Mouse (Mus musculus) neural tube, embryonic 15.5 days (tissue): ENCODE results near the gene Cbx8. TPM values are rescaled to one million over a fixed set of nuclear protein-coding genes. Genes with fewer than 3 reads are reported as not detected.

Experiments
- ATAC-seq: fragments of 200-750 bp; cut with Nextera tagmentation; 2 replicates; pipeline ENCODE4 v1.8.0; 2017; ENCODE audit warnings: mild to moderate bottlenecking, moderate TSS enrichment, moderate library complexity; ENCODE audit not compliant: low FRiP score
- H3K27ac ChIP-seq: fragments of 300-500 bp; sonication (generic); replicated peaks from 2 replicates; pipeline ENCODE4 v1.5.1; 2015; ENCODE audit warnings: mild to moderate bottlenecking, inconsistent platforms
- H3K27me3 ChIP-seq: fragments of 300-500 bp; sonication (generic); replicated peaks from 2 replicates; pipeline ENCODE4 v1.6.1; 2015; ENCODE audit warnings: inconsistent platforms
- H3K36me3 ChIP-seq: fragments of 300-500 bp; sonication (generic); 2 replicates; pipeline ENCODE4 v1.6.1; 2015; ENCODE audit warnings: inconsistent platforms
- H3K4me1 ChIP-seq: fragments of 300-500 bp; sonication (generic); 2 replicates; pipeline ENCODE4 v1.6.1; 2015; ENCODE audit warnings: inconsistent platforms
- H3K4me2 ChIP-seq: fragments of 300-500 bp; sonication (generic); 2 replicates; pipeline ENCODE4 v1.6.1; 2015; ENCODE audit warnings: inconsistent platforms, mild to moderate bottlenecking, moderate library complexity
- H3K4me3 ChIP-seq: fragments of 300-500 bp; sonication (generic); replicated peaks from 2 replicates; pipeline ENCODE4 v1.5.1; 2015; ENCODE audit warnings: mild to moderate bottlenecking, inconsistent platforms
- H3K9ac ChIP-seq: fragments of 300-500 bp; sonication (generic); replicated peaks from 2 replicates; pipeline ENCODE4 v1.6.1; 2015; ENCODE audit warnings: mild to moderate bottlenecking, inconsistent platforms
- H3K9me3 ChIP-seq: fragments of 300-500 bp; sonication (generic); replicated peaks from 2 replicates; pipeline ENCODE4 v1.6.1; 2016; ENCODE audit warnings: inconsistent platforms
- WGBS: fragments of 180-500 bp; shearing (Covaris S2); methylation state at CpG from one replicate; pipeline ENCODE4 v1.1.7; 2015; ENCODE audit warnings: mixed read lengths; 5-methylcytosine and 5-hydroxymethylcytosine counted together
- polyA plus RNA-seq: library from polyadenylated mRNA; unstranded; fragments of >200 nt; fragmentation: Nextera tagmentation; extraction: Ambion mirVana; gene quantifications from 2 replicates; pipeline ENCODE4 v1.2.1, GENCODE M21; 2015

Cbx8 gene
- polyA plus RNA-seq, 1 experiment from 2014 or later, result 7.3 TPM

DNA sequence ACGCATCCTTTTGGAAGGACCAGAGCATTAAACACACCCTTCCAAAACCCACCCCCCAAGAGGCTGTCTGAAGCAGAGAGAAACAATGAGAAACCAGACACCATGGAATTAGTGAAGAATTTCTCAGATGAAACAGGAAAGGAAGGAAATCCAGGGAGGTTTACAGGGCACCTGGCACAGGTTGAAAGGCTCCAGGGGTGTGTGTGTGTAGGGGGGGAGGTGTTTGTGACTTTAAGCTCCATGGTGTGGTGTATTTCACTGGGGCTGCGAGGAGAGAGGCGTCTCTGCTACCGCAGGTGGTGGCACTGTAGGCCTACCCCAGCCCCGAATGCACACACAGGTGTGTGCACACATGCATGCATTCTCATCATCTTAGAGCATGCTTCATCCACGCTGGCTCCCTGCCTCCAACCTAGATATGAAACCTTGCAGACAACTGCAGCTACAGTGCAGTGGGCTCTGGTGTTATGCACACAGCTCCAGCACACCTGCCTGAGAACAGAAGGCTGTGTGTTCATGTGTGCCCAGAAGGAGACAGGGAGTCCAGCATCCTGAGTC, 33.2 kb upstream of the Cbx8 start:
- peaks cover 24% of the 10 kb centered on the region for H3K4me1 ChIP-seq
- H3K27ac ChIP-seq, result peak overlapping the region; percentile 41; the same call in 1 of the 2 replicates
- peaks cover 7% of the 10 kb centered on the region for H3K27me3 ChIP-seq

DNA sequence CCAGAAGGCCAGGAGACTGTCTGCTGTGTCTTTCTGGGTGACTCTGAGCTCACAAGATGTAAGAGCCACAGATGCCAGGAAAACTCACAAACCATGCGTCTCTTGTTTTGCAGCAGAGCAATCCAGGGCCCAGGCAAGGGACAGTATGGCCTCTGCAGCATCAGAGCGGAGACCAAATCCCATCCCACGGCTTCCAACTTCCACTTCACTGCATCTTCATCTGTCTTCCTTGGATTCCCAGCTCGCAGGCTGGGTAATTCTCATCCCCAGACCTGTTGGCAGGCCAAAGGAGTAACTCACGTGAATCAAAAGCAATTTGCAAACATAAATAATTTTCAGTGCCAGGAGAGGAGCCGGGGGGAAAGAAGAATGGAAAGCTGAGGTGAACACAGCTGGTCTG, 32.2 kb upstream of the Cbx8 start:
- Histone ChIP-seq H3K9me3 (no peaks in the 10 kb centered on the region), H3K27me3 (peaks cover 7% of the 10 kb centered on the region), H3K9ac (no peak overlapping the region), H3K36me3 (no peaks in the 10 kb centered on the region), H3K4me3 (no peak overlapping the region), H3K4me2 (no peak overlapping the region), H3K27ac (no peak overlapping the region), H3K4me1 (peaks cover 15% of the 10 kb centered on the region)
- no peak for ATAC-seq
- WGBS, result 55% methylated on average over 6 of the region's 6 CpGs

More for the DNA sequence above, 33.2 kb upstream of the Cbx8 start:
- H3K9ac ChIP-seq, result no peak overlapping the region
- no peaks in the 10 kb centered on the region for H3K9me3 ChIP-seq
- no peak overlapping the region for H3K4me2 ChIP-seq
- no peak overlapping the region for H3K4me3 ChIP-seq
- 78% methylated on average over 6 of the region's 6 CpGs for WGBS
- no peak for ATAC-seq
- no peaks in the 10 kb centered on the region for H3K36me3 ChIP-seq

- Histone ChIP-seq H3K4me2 (no peak overlapping the region), H3K4me3 (no peak overlapping the region), H3K27me3 (peaks cover 7% of the 10 kb centered on the region), H3K27ac (no peak overlapping the region), H3K9me3 (no peaks in the 10 kb centered on the region), H3K9ac (no peak overlapping the region), H3K4me1 (peaks cover 10% of the 10 kb centered on the region; the same call in 1 of the 2 replicates), H3K36me3 (no peaks in the 10 kb centered on the region)
- WGBS, result 85% methylated on average over 7 of the region's 7 CpGs
- no peak for ATAC-seq
These were observed 31.5 kb upstream of the Cbx8 start for GRCm38 (mm10) chr11:119072239-119072638.

GRCm38 (mm10) chr11:119066841-119067240, 26.1 kb upstream of the Cbx8 start:
- peaks cover 21% of the 10 kb centered on the region for H3K27me3 ChIP-seq
- no peak overlapping the region for H3K4me2 ChIP-seq
- H3K9ac ChIP-seq, result no peak overlapping the region
- H3K4me1 ChIP-seq, result no peaks in the 10 kb centered on the region
- H3K4me3 ChIP-seq, result no peak overlapping the region
- no peak for ATAC-seq
- 84% methylated on average over 8 of the region's 8 CpGs for WGBS
- no peaks in the 10 kb centered on the region for H3K36me3 ChIP-seq
- no peak overlapping the region for H3K27ac ChIP-seq
- H3K9me3 ChIP-seq, result no peaks in the 10 kb centered on the region

- no peaks in the 10 kb centered on the region for H3K36me3 ChIP-seq
- no peak for ATAC-seq
- H3K4me2 ChIP-seq, result peak overlapping the region; percentile 82; the same call in 1 of the 2 replicates
- peaks cover 44% of the 10 kb centered on the region for H3K4me1 ChIP-seq
- H3K4me3 ChIP-seq, result no peak overlapping the region
- no peak overlapping the region for H3K27ac ChIP-seq
- no peak overlapping the region for H3K9ac ChIP-seq
- H3K9me3 ChIP-seq, result no peaks in the 10 kb centered on the region
- H3K27me3 ChIP-seq, result peaks cover 56% of the 10 kb centered on the region
- 12% methylated on average over 3 of the region's 3 CpGs for WGBS
These were observed 18.5 kb upstream of the Cbx8 start for GRCm38 (mm10) chr11:119059256-119059655.

DNA sequence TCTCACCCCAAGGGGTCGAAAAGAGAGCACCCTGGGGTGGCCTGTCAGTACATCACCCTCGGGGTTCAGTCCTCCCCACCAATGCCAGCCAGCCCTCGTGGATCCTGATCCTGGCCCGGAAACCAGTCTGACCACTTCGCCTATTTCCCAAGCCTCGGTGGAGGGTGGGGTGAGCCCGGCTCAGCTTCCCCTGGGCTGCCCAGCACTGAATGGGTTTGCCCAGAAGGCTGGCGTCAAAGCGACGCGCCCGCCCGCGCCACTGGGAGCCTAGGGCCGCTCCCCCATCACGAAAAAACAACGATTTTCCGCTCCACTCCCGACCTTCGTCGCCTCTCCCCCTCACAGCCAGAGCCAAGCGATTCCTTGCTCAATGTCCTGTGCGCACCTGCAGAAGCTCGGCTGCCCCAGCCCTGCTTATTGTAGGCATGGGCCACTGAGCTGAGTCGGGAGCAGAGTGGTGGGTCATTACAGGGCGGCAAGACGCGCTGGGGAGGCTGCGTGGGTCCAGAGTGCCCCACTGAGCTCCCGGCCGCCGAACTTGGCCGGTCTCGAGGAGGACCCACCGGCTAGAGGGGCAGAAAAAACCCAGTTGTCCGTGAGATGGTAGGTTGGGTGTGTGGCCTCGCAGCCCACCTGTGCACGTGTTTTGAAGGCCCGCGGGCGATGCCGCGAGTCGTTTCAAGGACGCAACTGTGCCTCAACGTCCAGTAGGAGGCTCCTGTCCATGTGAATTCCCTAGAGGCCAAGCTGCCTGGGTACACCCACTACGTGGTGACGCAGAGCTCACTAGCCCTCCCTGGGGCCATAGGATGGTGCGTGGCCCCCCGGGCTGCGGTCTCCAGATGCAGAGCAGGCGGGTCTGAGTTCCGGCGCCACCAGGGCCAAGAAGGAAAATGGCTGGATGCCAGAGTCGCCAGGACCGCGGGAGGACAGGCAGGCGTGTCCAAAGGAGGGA, 17.5 kb upstream of the Cbx8 start:
- WGBS, result 2% methylated on average over 58 of the region's 58 CpGs
- no peak overlapping the region for H3K27ac ChIP-seq
- H3K9ac ChIP-seq, result peak overlapping the region; percentile 34; the same call in 1 of the 2 replicates
- no peaks in the 10 kb centered on the region for H3K36me3 ChIP-seq
- H3K9me3 ChIP-seq, result no peaks in the 10 kb centered on the region
- peak overlapping the region; percentile 14 for H3K4me3 ChIP-seq
- H3K4me2 ChIP-seq, result peak overlapping the region; percentile 82
- no peak for ATAC-seq
- peaks cover 54% of the 10 kb centered on the region for H3K27me3 ChIP-seq
- peaks cover 53% of the 10 kb centered on the region for H3K4me1 ChIP-seq

GRCm38 (mm10) chr11:119057291-119057690, 16.5 kb upstream of the Cbx8 start:
- Histone ChIP-seq H3K4me1 (peaks cover 62% of the 10 kb centered on the region), H3K4me2 (peak overlapping the region; percentile 82), H3K4me3 (peak overlapping the region; percentile 51), H3K27me3 (peaks cover 45% of the 10 kb centered on the region), H3K9me3 (no peaks in the 10 kb centered on the region), H3K36me3 (no peaks in the 10 kb centered on the region), H3K9ac (peak overlapping the region; percentile 76), H3K27ac (peak overlapping the region; percentile 83)
- 1% methylated on average over 9 of the region's 9 CpGs for WGBS
- no peak for ATAC-seq

DNA sequence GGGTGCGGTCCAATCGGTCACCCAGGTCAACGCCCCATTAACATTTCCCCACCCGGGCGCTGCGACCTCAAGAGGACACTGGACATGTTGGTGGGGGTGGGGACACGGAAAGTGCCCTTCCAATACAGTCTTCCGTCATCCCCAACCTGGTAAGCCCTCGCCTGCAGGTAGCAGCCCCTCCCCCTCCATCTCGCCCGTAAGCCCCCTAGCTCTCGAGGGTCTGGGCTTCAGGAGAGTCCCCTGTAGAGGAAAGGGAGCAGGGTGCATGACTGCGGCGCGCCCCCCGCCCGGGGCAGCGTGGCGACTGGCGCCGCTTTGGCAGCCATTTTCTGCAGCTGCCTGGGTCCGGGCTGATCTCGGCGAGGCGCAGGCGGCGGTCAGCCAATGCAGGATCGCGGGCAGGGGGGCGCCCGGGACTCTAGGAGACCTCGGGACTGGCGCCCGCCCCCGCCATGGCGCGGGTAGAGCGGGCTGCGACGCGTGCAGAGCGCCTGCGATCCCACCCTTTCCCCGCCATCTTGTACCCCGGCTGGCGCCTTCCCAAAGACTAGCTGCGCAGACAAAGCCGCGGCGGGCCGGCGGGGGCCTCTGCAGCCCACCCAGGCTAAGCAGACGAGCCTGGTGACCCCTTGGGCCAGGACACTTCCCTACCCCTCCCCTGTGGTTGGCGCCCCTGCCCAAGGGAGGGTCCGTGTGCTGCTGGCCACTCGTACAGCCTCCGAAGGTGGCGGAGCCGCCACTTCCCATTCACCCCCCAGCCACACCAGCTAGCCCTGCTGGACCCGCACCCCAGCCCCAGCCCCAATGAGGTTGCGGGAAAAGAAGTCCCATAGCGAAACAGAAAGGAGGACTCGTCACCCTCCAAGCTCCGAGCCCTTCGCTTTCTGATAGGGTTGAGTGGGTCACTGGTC, 15.8 kb upstream of the Cbx8 start:
- peak; percentile 26; the same call in 1 of the 2 replicates for ATAC-seq
- under 1% methylated on average over 59 of the region's 65 CpGs for WGBS

DNA sequence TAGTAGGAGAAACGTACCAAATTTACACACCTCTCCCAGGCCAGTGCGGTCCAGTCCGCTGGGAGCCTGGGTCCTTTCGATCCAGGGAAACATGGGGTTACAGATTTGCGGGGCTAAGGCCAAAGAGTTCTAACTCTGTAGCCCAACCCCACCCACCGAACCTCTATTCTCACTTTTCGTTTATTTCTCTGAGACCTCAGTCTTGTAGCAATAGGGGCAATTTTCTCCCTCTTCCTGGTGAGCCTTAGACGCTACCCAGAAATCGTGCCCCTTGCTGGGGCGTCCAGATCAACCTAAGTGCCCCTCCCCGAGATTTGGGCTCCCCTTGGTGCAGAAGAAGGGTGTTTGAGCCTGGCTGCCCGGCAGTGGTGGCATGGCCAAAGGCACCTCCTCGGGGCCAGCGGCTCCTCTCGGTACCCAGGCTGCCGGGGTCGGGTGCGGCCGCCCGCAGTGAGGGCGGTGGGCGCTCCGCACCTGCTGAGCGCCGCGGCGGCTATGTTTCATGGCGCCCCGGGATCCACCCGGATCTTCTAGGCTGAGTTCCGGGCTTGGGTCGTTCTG, 14.9 kb upstream of the Cbx8 start:
- no peaks in the 10 kb centered on the region for H3K9me3 ChIP-seq
- no peak for ATAC-seq
- H3K27ac ChIP-seq, result peak overlapping the region; percentile 83
- H3K27me3 ChIP-seq, result peaks cover 48% of the 10 kb centered on the region
- peak overlapping the region; percentile 76 for H3K9ac ChIP-seq
- H3K4me2 ChIP-seq, result peak overlapping the region; percentile 82
- peaks cover 69% of the 10 kb centered on the region for H3K4me1 ChIP-seq
- no peaks in the 10 kb centered on the region for H3K36me3 ChIP-seq
- peak overlapping the region; percentile 51 for H3K4me3 ChIP-seq
- 1% methylated on average over 32 of the region's 32 CpGs for WGBS

More for the DNA sequence above, 15.8 kb upstream of the Cbx8 start:
- H3K27ac ChIP-seq, result peak overlapping the region; percentile 83
- peak overlapping the region; percentile 51 for H3K4me3 ChIP-seq
- H3K9me3 ChIP-seq, result no peaks in the 10 kb centered on the region
- peaks cover 45% of the 10 kb centered on the region for H3K27me3 ChIP-seq
- H3K36me3 ChIP-seq, result no peaks in the 10 kb centered on the region
- H3K9ac ChIP-seq, result peak overlapping the region; percentile 76
- peak overlapping the region; percentile 82 for H3K4me2 ChIP-seq
- H3K4me1 ChIP-seq, result peaks cover 69% of the 10 kb centered on the region

GRCm38 (mm10) chr11:119054351-119055345, 13.9 kb upstream of the Cbx8 start:
- 1% methylated on average over 47 of the region's 47 CpGs for WGBS
- H3K4me3 ChIP-seq, result peak overlapping the region; percentile 38
- H3K9ac ChIP-seq, result peak overlapping the region; percentile 45
- no peaks in the 10 kb centered on the region for H3K36me3 ChIP-seq
- H3K27ac ChIP-seq, result peak overlapping the region; percentile 92
- H3K4me2 ChIP-seq, result peak overlapping the region; percentile 82
- H3K27me3 ChIP-seq, result peaks cover 48% of the 10 kb centered on the region
- H3K4me1 ChIP-seq, result peaks cover 69% of the 10 kb centered on the region
- no peaks in the 10 kb centered on the region for H3K9me3 ChIP-seq
- ATAC-seq, result no peak
